Mouse (Mus musculus) neural tube, embryonic 14.5 days (tissue): ENCODE results near the gene Zc3h7a. TPM values are rescaled to one million over a fixed set of nuclear protein-coding genes. Genes with fewer than 3 reads are reported as not detected.

Experiments
- ATAC-seq: fragments of 200-750 bp; cut with Nextera tagmentation; 2 replicates; pipeline ENCODE4 v1.8.0; 2017; ENCODE audit warnings: low read depth, mild to moderate bottlenecking, moderate TSS enrichment, moderate library complexity
- H3K27ac ChIP-seq: fragments of 300-500 bp; sonication (generic); 2 replicates; pipeline ENCODE4 v1.5.1; 2014; ENCODE audit warnings: low read depth, mild to moderate bottlenecking, control low read depth, low read length, moderate library complexity, mixed read lengths
- H3K27me3 ChIP-seq: fragments of 300-500 bp; sonication (generic); 2 replicates; pipeline ENCODE4 v1.6.1; 2014; ENCODE audit warnings: low read length; ENCODE audit not compliant: control insufficient read depth, insufficient read depth
- H3K36me3 ChIP-seq: fragments of 300-500 bp; sonication (generic); 2 replicates; pipeline ENCODE4 v1.6.1; 2014; ENCODE audit warnings: low read length, mixed read lengths; ENCODE audit not compliant: control insufficient read depth, insufficient read depth
- H3K4me1 ChIP-seq: fragments of 300-500 bp; sonication (generic); 2 replicates; pipeline ENCODE4 v1.6.1; 2014; ENCODE audit warnings: low read length; ENCODE audit not compliant: control insufficient read depth, insufficient read depth
- H3K4me2 ChIP-seq: fragments of 300-500 bp; sonication (generic); 2 replicates; pipeline ENCODE4 v1.6.1; 2014; ENCODE audit warnings: mild to moderate bottlenecking, low read depth, low read length, control low read depth
- H3K4me3 ChIP-seq: fragments of 300-500 bp; sonication (generic); 2 replicates; pipeline ENCODE4 v1.5.1; 2014; ENCODE audit warnings: low read depth, low read length, control low read depth, mixed read lengths
- H3K9ac ChIP-seq: fragments of 300-500 bp; sonication (generic); replicated peaks from 2 replicates; pipeline ENCODE4 v1.6.1; 2014; ENCODE audit warnings: low read depth, mild to moderate bottlenecking, control low read depth, low read length, mixed read lengths
- H3K9me3 ChIP-seq: fragments of 300-500 bp; sonication (generic); 2 replicates; pipeline ENCODE4 v1.6.1; 2016; ENCODE audit warnings: low read length; ENCODE audit not compliant: control insufficient read depth
- WGBS: fragments of 180-500 bp; shearing (Covaris S2); extraction: QIAGEN DNeasy Blood & Tissue Kit; methylation state at CpG from one replicate; pipeline ENCODE4 v1.1.7; 2014; 5-methylcytosine and 5-hydroxymethylcytosine counted together
- polyA plus RNA-seq: library from polyadenylated mRNA; unstranded; fragments of >200 nt; fragmentation: Nextera tagmentation; extraction: Ambion mirVana; gene quantifications from 2 replicates; pipeline ENCODE4 v1.2.1, GENCODE M21; 2014

The Zc3h7a gene
- polyA plus RNA-seq, 1 experiment from 2014 or later, result 87.0 TPM

DNA sequence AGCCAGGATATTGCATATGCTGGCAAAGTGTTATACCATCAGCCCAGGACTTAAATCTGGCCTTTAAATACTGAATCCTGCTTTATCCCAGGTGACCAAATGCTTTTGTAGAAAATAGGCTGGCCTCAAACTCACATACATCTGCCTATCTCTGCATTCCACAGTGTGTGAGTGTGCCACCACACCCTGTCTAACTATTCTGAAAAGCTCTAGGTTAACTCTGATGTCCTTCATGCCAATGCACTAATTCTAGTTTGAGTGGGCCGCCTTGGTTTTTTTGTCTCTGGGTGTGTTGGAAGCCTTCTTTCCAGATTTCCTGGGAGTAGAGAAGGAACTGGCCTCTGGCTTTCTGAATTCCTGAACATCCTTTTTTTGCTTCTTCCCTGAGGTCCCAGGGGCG is 17.0 kb upstream of the Zc3h7a start:
- H3K36me3 ChIP-seq, result peaks cover 59% of the 10 kb centered on the region
- no peaks in the 10 kb centered on the region for H3K27me3 ChIP-seq
- H3K4me3 ChIP-seq, result no peak overlapping the region
- no peak overlapping the region for H3K27ac ChIP-seq
- WGBS, result 100% methylated on average over 2 of the region's 2 CpGs
- no peak for ATAC-seq
- no peak overlapping the region for H3K4me2 ChIP-seq
- H3K4me1 ChIP-seq, result no peaks in the 10 kb centered on the region
- H3K9me3 ChIP-seq, result no peaks in the 10 kb centered on the region
- no peak overlapping the region for H3K9ac ChIP-seq

DNA sequence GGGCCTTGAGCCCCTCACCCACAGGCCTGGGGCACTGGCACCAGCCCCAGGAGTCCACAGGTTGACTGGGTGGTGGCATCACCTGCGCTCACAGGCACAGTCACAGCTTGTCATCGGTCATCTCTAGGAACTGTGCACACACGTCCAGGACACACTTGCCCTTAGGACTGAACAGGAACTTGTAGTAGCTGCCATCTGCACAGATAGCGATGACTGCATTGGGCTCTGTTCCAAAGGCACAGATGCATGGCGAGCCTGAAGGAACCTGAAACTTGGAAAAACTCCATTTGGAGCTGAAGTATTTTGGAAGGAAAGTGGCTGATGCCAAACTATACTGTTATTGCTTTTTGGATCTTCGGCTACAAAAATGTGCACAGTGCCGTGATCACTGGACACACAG is 14.0 kb upstream of the Zc3h7a start:
- Histone ChIP-seq H3K4me1 (no peaks in the 10 kb centered on the region), H3K27me3 (no peaks in the 10 kb centered on the region), H3K27ac (no peak overlapping the region), H3K4me3 (no peak overlapping the region), H3K4me2 (no peak overlapping the region), H3K36me3 (peaks cover 30% of the 10 kb centered on the region), H3K9ac (no peak overlapping the region), H3K9me3 (no peaks in the 10 kb centered on the region)
- no peak for ATAC-seq
- 90% methylated on average over 7 of the region's 7 CpGs for WGBS

DNA sequence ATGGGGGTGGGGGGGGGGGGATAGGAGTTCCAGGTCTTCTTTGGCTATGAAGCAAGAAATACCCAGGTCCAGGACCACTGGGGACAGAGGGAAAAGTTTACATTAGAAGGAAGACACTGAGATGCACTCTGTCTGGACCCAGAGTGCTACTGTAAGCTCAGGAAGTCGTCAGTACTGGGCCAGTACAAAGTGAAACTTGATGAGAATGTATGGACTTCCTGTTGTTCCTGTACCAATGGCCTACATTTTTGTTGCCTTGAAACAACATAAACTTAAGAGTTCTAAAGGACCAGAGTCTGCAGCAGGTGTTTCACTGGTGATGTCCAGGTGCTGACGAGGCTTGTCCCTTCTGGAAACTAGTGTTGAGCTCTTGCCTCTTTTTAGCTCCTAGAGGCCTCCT is 1.2 kb upstream of the Zc3h7a start:
- Histone ChIP-seq H3K9me3 (no peaks in the 10 kb centered on the region), H3K4me1 (peaks cover 13% of the 10 kb centered on the region; the same call in 1 of the 2 replicates), H3K36me3 (no peaks in the 10 kb centered on the region), H3K27me3 (no peaks in the 10 kb centered on the region), H3K4me2 (no peak overlapping the region), H3K9ac (no peak overlapping the region), H3K27ac (no peak overlapping the region), H3K4me3 (no peak overlapping the region)
- ATAC-seq, result no peak
- WGBS, result 82% methylated on average over 2 of the region's 2 CpGs

DNA sequence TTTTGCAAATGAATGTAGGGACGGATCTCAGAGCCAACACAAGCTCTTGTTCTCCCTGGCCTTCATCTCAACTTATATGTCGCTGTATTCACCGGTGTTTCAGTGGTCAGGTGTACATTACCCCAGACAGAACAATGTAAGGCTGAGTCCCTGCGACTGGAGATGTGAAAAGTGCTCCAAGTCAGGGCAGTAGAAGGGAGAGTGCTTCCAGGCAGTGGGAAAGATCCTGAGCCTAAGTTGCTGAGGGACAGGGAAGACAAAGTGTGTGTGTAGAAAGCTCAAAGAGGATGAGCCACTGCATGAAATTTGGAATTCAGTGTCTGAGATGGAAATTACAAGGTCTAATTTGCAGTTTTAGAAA is 671 bp upstream of the Zc3h7a start:
- H3K36me3 ChIP-seq, result no peaks in the 10 kb centered on the region
- no peaks in the 10 kb centered on the region for H3K9me3 ChIP-seq
- H3K27ac ChIP-seq, result peak overlapping the region; percentile 80; the same call in 1 of the 2 replicates
- no peaks in the 10 kb centered on the region for H3K27me3 ChIP-seq
- H3K9ac ChIP-seq, result peak overlapping the region; percentile 76
- H3K4me3 ChIP-seq, result peak overlapping the region; percentile 88
- peaks cover 13% of the 10 kb centered on the region; the same call in 1 of the 2 replicates for H3K4me1 ChIP-seq
- peak; percentile 1; the same call in 1 of the 2 replicates for ATAC-seq
- WGBS, result 4% methylated on average over 4 of the region's 4 CpGs
- H3K4me2 ChIP-seq, result peak overlapping the region; percentile 88

DNA sequence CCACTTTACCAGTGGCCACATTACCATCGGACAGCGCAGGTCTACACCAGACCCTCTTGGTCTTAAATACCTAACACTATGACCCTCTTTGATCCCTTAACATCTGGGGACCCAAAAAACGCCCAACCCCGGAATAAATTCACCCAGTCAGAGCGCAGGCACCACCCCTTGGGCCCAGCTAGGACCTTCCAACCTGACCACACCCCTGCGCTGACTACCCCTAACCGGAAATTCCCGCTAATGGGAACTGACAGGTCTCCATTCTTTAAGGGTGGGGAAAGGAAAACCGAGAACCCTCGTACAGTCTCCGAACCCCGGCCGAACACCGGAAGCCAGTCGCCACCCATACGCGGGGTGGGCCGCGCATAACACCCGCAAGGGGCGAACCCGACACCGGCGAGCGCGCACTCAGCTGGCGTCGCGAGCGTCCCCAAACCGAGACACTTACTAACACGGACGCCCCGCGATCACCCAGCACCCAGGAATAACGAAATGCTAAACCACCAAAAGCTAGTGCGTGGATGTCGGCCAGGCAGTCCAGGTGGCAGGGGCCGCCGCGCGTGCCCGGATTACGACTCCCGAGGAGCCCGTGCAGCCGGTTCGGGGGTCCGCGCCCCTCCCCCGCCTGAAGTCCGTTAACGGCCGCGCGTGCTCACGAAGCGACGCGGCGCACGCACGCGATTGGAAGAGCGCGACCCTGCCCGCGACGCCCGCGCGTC is 545 bp downstream of the Zc3h7a start:
- Histone ChIP-seq H3K36me3 (no peaks in the 10 kb centered on the region), H3K27me3 (no peaks in the 10 kb centered on the region), H3K9ac (peak overlapping the region; percentile 76), H3K4me3 (peak overlapping the region; percentile 88), H3K9me3 (no peaks in the 10 kb centered on the region), H3K27ac (peak overlapping the region; percentile 80), H3K4me1 (peaks cover 13% of the 10 kb centered on the region; the same call in 1 of the 2 replicates), H3K4me2 (peak overlapping the region; percentile 88)
- ATAC-seq, result peak; percentile 65
- under 1% methylated on average over 67 of the region's 72 CpGs for WGBS

DNA sequence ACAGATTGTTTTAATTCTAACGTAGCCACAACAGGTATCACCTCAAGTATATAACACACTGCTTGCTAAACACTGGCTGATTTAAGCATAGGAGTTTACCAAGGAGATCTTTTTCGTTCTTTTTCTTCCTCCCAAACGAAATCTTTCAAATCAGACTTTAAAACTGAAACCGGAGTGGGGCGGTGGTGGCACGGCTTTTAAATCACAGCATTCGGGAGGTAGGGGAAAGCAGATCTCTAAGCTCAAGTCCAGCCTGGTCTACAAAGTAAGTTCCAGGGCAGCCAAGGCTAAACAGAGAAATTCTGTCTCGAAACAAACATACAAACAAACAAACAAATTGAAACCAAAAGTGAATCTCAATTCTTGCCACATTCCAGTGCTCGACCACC is 1.1 kb downstream of the Zc3h7a start:
- peak overlapping the region; percentile 88 for H3K4me2 ChIP-seq
- H3K4me3 ChIP-seq, result peak overlapping the region; percentile 88
- peaks cover 13% of the 10 kb centered on the region; the same call in 1 of the 2 replicates for H3K4me1 ChIP-seq
- peak overlapping the region; percentile 80; the same call in 1 of the 2 replicates for H3K27ac ChIP-seq
- H3K9ac ChIP-seq, result peak overlapping the region; percentile 76
- no peaks in the 10 kb centered on the region for H3K36me3 ChIP-seq
- WGBS, result 7% methylated on average over 9 of the region's 9 CpGs
- no peak for ATAC-seq
- H3K9me3 ChIP-seq, result no peaks in the 10 kb centered on the region
- H3K27me3 ChIP-seq, result no peaks in the 10 kb centered on the region

DNA sequence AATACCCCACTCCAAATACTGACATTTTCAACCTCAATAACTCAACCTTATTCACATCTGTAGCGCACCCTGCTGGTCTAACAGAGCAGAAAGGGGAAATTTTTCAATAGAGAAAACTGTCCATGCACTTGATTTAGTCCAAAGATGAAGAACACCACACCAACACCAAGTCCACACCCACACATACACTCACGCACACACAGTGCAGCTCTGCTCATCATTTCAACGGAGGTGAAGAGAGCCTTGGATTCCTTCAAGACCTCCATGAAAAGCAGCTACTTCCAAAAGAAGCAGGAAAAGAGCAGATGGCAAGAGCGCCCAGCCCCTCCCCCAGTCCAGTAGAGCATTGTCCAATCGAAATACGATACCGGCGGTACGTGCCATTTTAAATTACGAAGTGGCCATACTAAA is 1.5 kb downstream of the Zc3h7a start:
- WGBS, result 14% methylated on average over 10 of the region's 10 CpGs

DNA sequence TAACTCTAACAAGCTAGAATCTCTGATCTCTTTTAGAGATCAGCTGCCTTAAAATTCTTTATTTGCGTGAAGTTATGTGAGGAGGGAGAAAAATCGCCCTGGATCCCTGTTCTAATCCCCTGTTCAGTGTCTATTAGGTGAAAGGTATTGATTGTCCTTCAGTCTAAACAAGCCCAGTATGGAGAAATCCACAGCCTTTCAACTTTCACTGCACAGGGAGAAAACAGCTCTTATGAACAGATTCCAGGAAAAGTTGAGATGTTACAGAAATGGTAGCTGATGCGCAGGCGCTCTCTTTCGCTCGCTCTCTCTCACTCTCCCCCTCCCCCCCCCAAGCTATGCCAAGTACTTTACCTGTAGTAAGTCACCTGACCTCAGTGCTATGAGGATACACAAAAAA is 4.5 kb downstream of the Zc3h7a start:
- no peaks in the 10 kb centered on the region for H3K27me3 ChIP-seq
- no peak overlapping the region for H3K4me3 ChIP-seq
- no peaks in the 10 kb centered on the region for H3K36me3 ChIP-seq
- no peaks in the 10 kb centered on the region for H3K9me3 ChIP-seq
- WGBS, result 93% methylated on average over 6 of the region's 6 CpGs
- H3K4me1 ChIP-seq, result peaks cover 10% of the 10 kb centered on the region; the same call in 1 of the 2 replicates
- no peak overlapping the region for H3K4me2 ChIP-seq
- no peak overlapping the region for H3K27ac ChIP-seq
- H3K9ac ChIP-seq, result no peak overlapping the region
- ATAC-seq, result no peak

More for the DNA sequence above, 1.5 kb downstream of the Zc3h7a start:
- no peak overlapping the region for H3K9ac ChIP-seq
- peaks cover 13% of the 10 kb centered on the region; the same call in 1 of the 2 replicates for H3K4me1 ChIP-seq
- no peaks in the 10 kb centered on the region for H3K36me3 ChIP-seq
- H3K27me3 ChIP-seq, result no peaks in the 10 kb centered on the region
- no peak for ATAC-seq
- peak overlapping the region; percentile 88 for H3K4me3 ChIP-seq
- peak overlapping the region; percentile 88 for H3K4me2 ChIP-seq
- H3K27ac ChIP-seq, result no peak overlapping the region; the same call in 1 of the 2 replicates
- no peaks in the 10 kb centered on the region for H3K9me3 ChIP-seq

DNA sequence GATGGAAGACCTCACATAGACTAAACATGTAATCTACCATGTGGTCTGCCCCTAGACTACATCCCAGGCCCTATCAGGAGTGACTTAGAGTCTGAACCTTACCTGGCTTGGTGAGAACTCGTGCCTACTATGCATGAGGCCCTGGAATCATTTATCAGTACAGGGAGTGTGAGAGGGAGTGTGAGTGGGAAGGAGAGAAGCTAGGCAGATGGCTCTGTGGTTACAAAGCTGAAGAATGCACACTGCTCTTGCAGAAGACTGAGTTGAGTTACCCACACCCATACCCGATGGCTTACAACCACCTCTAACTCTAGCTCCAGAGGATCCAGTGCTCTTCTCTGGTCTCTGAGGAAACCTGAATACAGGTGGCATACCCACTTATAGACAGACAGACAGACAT is 9.8 kb downstream of the Zc3h7a start:
- no peak overlapping the region for H3K4me3 ChIP-seq
- H3K27ac ChIP-seq, result no peak overlapping the region
- no peaks in the 10 kb centered on the region for H3K4me1 ChIP-seq
- 93% methylated on average over 2 of the region's 2 CpGs for WGBS
- ATAC-seq, result no peak
- no peaks in the 10 kb centered on the region for H3K27me3 ChIP-seq
- no peaks in the 10 kb centered on the region; the same call in 1 of the 2 replicates for H3K36me3 ChIP-seq
- no peak overlapping the region for H3K4me2 ChIP-seq
- no peaks in the 10 kb centered on the region for H3K9me3 ChIP-seq
- H3K9ac ChIP-seq, result no peak overlapping the region
